Mouse (Mus musculus) liver, adult 2 months (tissue): Measurements from ENCODE around the gene Brsk2. TPM values are rescaled to one million over a fixed set of nuclear protein-coding genes. Genes with fewer than 3 reads are reported as not detected.
A peak's percentile ranks its signal among the peaks of the same experiment; 100 is the strongest.

Source experiments
- DNase-seq: peaks from one replicate; pipeline ENCODE4 v3.0.0-alpha.2; 2011; ENCODE audit warnings: low read depth, low spot score; ENCODE audit errors: extremely low read depth
- H3K27ac ChIP-seq: fragments of 200-500 bp; replicated peaks from 2 replicates; pipeline ENCODE4 v1.5.1; 2012; ENCODE audit warnings: low read depth, mild to moderate bottlenecking, control low read depth, inconsistent platforms, low read length; ENCODE audit not compliant: insufficient read depth
- H3K27me3 ChIP-seq: fragments of 200-500 bp; 2 replicates; pipeline ENCODE4 v1.6.1; 2012; ENCODE audit warnings: mild to moderate bottlenecking, moderate library complexity, low read length, inconsistent platforms; ENCODE audit not compliant: control insufficient read depth, insufficient read depth
- H3K36me3 ChIP-seq: fragments of 200-500 bp; 2 replicates; pipeline ENCODE4 v1.6.1; 2012; ENCODE audit warnings: low read length, inconsistent platforms; ENCODE audit not compliant: control insufficient read depth, insufficient read depth
- H3K4me1 ChIP-seq: fragments of 200-500 bp; 2 replicates; pipeline ENCODE4 v1.6.1; 2011; ENCODE audit warnings: low read length; ENCODE audit not compliant: control insufficient read depth, insufficient read depth
- H3K4me3 ChIP-seq: fragments of 200-500 bp; 2 replicates; pipeline ENCODE4 v1.5.1; 2011; ENCODE audit warnings: low read depth, mild to moderate bottlenecking, control low read depth, low read length, moderate library complexity; ENCODE audit not compliant: insufficient read depth
- H3K79me2 ChIP-seq: fragments of 200-500 bp; 2 replicates; pipeline ENCODE4 v1.6.1; 2012; ENCODE audit warnings: inconsistent platforms, mild to moderate bottlenecking, low read length, moderate library complexity; ENCODE audit not compliant: control insufficient read depth, insufficient read depth
- H3K9ac ChIP-seq: fragments of 200-500 bp; 2 replicates; pipeline ENCODE4 v1.6.1; 2012; ENCODE audit warnings: low read depth, mild to moderate bottlenecking, control low read depth, inconsistent platforms, low read length
- CTCF ChIP-seq: fragments of 200-500 bp; IDR thresholded peaks from 2 replicates; pipeline ENCODE4 v1.5.1; 2011; ENCODE audit warnings: low read depth, low read length, control low read depth
- POLR2A ChIP-seq: fragments of 200-500 bp; IDR thresholded peaks from 2 replicates; pipeline ENCODE4 v1.6.1; 2011; ENCODE audit warnings: low read length, control low read depth; ENCODE audit not compliant: insufficient read depth; ENCODE audit errors: extremely low read depth
- WGBS: fragments of 180-500 bp; shearing (Covaris S2); methylation state at CpG from one replicate; pipeline ENCODE4 v1.1.7; 2018; 5-methylcytosine and 5-hydroxymethylcytosine counted together
- polyA plus RNA-seq: library from polyadenylated mRNA; depleted of rRNA; stranded (reverse); fragments of >200 nt; gene quantifications from 2 replicates; pipeline ENCODE4 v1.2.3, GENCODE M21; 2012
- total RNA-seq: library from RNA; depleted of rRNA; stranded (reverse); fragments of >200 nt; gene quantifications from 2 replicates; pipeline ENCODE4 v1.2.3, GENCODE M21; 2014

Gene Brsk2
- total and polyA plus RNA-seq, 2 experiments, result 0.09 TPM; not detected in 1

DNA sequence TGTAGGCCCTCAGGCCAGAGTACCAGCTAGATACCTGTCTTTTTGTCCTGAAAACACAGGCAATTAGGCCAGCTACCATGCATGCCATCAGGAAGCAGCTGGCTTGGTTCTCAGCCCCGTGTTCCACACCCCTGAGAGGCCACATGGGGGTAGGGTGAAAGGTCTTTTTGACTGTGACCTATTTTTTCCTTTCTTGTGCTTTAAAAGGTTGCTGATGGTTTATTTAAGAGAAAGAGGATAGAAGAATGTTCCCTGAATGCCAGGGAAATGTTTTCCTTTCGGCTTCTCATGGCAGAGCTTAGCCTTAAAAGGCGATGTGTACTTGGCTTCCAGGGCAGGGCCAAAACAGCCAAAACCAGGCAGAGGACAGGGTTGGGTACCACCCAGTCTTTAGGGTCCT lies 71.3 kb downstream of the Brsk2 start:
- Histone ChIP-seq H3K27ac (no peak overlapping the region), H3K79me2 (peaks cover 19% of the 10 kb centered on the region; the same call in 1 of the 2 replicates), H3K4me1 (peaks cover 18% of the 10 kb centered on the region), H3K9ac (no peak overlapping the region), H3K36me3 (no peaks in the 10 kb centered on the region), H3K4me3 (no peak overlapping the region), H3K27me3 (no peaks in the 10 kb centered on the region)
- DNase-seq, result peak; percentile 68
- 16% methylated on average over 3 of the region's 3 CpGs for WGBS
- TF ChIP-seq POLR2A, result no peak
- no peak for TF ChIP-seq CTCF

DNA sequence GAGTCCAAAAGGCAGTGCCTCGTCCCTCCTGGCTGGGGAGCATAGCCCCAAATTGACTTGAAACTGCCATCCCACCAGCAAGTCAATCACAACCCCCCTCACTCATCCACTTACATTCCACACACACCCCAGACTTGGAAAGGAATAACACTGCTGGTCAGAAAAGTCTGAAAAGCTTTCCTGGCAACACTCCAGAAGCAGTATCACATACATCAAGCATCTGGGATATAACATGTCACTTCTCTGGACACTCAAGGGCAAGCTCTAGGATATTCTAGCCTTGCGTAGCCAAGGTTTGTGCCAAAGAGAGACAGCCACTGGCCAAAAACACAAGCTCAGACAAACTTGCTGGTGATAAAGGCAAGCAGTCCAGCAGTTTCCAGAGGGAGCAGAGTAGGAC lies 75.6 kb downstream of the Brsk2 start:
- TF ChIP-seq CTCF, result no peak
- no peak for TF ChIP-seq POLR2A
- Histone ChIP-seq H3K4me3 (no peak overlapping the region), H3K36me3 (no peaks in the 10 kb centered on the region), H3K79me2 (peaks cover 34% of the 10 kb centered on the region; the same call in 1 of the 2 replicates), H3K27me3 (no peaks in the 10 kb centered on the region), H3K4me1 (peaks cover 18% of the 10 kb centered on the region), H3K9ac (no peak overlapping the region), H3K27ac (no peak overlapping the region)
- WGBS, result 83% methylated on average over 2 of the region's 2 CpGs
- no peak for DNase-seq

DNA sequence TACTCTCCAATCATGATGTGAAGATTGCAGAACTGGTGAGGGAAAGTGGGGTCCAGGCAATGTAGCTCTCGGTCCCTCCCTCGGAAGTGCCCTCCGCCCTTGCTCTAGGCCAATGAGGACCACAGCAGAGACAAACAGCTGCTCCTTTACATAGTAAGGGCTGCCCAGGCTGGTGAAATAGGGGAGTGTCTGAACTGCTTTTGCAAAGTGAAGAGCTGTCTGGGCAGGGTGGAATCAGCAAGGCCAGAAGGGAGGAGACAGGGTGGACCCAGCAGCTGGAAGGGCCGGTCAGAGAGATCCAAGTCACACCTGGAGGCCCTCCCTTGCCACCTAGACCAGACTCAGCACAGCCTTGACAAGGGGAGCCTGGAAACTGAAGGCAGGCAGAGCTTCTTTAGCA lies 76.4 kb downstream of the Brsk2 start:
- DNase-seq, result no peak
- Histone ChIP-seq H3K27me3 (no peaks in the 10 kb centered on the region), H3K79me2 (peaks cover 28% of the 10 kb centered on the region; the same call in 1 of the 2 replicates), H3K4me1 (peaks cover 13% of the 10 kb centered on the region), H3K36me3 (no peaks in the 10 kb centered on the region), H3K27ac (no peak overlapping the region), H3K4me3 (no peak overlapping the region), H3K9ac (no peak overlapping the region)
- WGBS, result 74% methylated on average over 4 of the region's 4 CpGs
- TF ChIP-seq CTCF, result no peak

DNA sequence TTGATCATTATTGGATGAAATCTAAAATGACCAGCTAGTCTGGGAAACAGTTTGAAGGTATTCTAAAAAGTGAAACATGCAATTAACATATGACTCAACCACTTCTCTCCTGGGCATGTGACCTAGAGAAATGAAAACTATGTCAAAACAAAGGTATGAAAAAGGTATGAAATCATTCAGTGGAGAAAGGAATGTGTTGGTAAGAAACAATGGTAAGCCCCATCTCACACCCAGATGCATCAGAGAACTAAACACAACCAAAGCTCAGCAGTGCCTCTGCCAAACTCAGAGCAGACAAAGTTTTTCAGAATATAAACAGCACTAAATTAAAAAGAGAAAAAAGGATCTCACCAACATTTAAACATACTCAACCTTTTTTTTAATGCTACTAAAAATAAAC lies 80.5 kb downstream of the Brsk2 start:
- no peak for DNase-seq
- Histone ChIP-seq H3K27me3 (no peaks in the 10 kb centered on the region), H3K9ac (no peak overlapping the region), H3K27ac (no peak overlapping the region), H3K79me2 (peaks cover 44% of the 10 kb centered on the region), H3K36me3 (no peaks in the 10 kb centered on the region), H3K4me3 (no peak overlapping the region), H3K4me1 (peaks cover 9% of the 10 kb centered on the region)
- TF ChIP-seq POLR2A (no peak), CTCF (no peak)

DNA sequence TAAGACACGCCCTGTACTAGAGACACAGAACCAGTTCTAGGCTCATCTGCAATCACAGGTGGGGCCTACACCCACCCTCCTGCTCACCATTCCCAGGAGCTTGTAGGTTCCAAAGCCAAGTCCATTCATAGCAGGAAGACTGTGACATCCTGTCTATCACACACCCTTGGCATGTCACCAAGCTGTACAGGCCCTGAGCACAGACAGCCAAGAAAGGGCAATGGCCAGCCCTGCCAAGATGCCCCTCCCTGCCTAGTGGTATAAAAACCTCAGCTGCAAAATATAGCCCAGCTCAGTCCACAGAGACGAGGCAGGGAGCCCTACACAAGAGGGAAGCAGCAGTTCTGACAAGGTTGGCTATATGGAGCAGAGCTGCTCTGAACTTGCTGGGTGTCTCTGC lies 84.6 kb downstream of the Brsk2 start:
- Histone ChIP-seq H3K27ac (no peak overlapping the region), H3K36me3 (no peaks in the 10 kb centered on the region), H3K79me2 (peaks cover 50% of the 10 kb centered on the region), H3K4me1 (peaks cover 10% of the 10 kb centered on the region), H3K4me3 (no peak overlapping the region), H3K27me3 (no peaks in the 10 kb centered on the region), H3K9ac (no peak overlapping the region)
- TF ChIP-seq POLR2A (no peak), CTCF (no peak)
- 60% methylated on average over 2 of the region's 2 CpGs for WGBS
- DNase-seq, result peak; percentile 44

DNA sequence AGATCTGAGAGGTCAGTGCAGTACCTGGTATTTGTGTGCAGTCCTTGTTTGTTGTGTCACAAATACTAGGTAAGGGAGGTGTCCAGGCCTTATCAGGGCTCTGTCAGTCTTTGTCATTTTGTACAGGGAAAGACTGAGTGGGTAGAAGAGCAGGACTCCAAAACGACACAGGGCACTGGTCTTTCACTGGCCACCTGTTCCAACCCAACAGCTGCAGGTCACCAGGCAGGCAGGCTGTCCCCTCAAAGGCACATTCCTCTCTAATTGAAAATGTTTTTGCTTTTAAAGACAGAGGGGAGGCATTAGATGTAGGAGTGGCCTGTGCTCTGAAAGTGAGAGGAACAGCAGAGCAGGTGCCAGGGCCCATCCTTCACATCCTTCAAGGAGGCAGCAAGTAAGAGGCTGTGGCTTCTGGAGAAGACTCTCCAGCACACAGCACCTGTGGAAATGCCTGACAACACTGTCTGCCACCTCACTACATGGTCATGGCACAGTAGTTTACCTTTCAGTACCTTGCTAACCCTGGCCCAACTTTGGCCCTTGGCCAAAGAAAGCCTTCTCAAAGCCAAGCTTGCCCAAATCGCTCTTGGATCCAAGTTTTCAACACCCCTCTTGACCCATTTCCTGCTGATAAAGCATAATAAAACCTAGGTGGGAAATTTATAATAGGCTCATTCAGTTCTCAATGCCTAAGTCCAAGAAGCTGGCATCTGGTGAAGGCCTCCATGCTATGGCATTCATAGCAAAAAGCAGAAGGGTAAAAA lies 85.7 kb downstream of the Brsk2 start:
- DNase-seq, result no peak
- no peak overlapping the region for H3K27ac ChIP-seq
- H3K36me3 ChIP-seq, result no peaks in the 10 kb centered on the region
- H3K27me3 ChIP-seq, result no peaks in the 10 kb centered on the region
- H3K4me1 ChIP-seq, result peaks cover 11% of the 10 kb centered on the region
- H3K79me2 ChIP-seq, result peaks cover 57% of the 10 kb centered on the region
- WGBS, result 19% methylated on average over 2 of the region's 2 CpGs
- H3K4me3 ChIP-seq, result no peak overlapping the region
- TF ChIP-seq POLR2A, result no peak
- no peak for TF ChIP-seq CTCF
- H3K9ac ChIP-seq, result no peak overlapping the region
